Mouse (Mus musculus): ENCODE data around the gene Zscan2. TPM values are rescaled to one million over a fixed set of nuclear protein-coding genes. Genes with fewer than 3 reads are reported as not detected.

Zscan2 gene
- polyA plus RNA-seq, 1 experiment, result 1.8 TPM

DNA sequence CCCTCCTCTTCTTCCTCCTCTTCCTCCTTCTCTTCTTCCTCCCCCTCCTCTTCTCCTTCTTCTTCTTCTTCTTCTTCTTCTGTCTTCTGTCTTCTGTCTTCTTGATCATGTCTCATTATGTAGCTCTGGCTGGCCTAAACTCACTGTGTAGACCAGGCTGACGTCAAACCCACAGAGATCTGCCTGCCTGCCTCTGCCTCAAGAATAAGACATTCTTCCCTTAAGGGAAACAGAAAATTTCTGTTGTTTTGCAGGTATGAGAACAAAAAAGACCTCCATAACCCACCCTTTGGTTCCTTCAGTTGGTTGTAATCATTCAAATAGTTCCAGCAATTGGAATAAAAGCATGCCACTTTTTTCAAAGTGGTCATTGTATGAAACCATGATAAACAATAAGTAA is 3.4 kb downstream of the Zscan2 start:
- no peak for TF ChIP-seq CTCF (IDR thresholded peaks at IDR 0.05; ENCODE audit: extremely low read depth, insufficient read length, insufficient replicate concordance, low read depth, low read length)
- no peak for TF ChIP-seq POLR2A (IDR thresholded peaks at IDR 0.05; ENCODE audit: low read depth, low read length)
- Histone ChIP-seq H3K27ac (ENCODE audit: insufficient read depth, low read depth, low read length) (0 out of 2 replicates have a peak overlapping the region, but pooled peaks have one; percentile 55), H3K4me3 (ENCODE audit: low read depth, low read length) (no peak overlapping the region), H3K4me1 (ENCODE audit: control insufficient read depth, insufficient read depth, insufficient read length, low read length) (peaks cover 15% of the 10 kb centered on the region), H3K27me3 (ENCODE audit: control insufficient read depth, insufficient read depth, low read length) (no peaks in the 10 kb centered on the region), H3K36me3 (ENCODE audit: control insufficient read depth, insufficient read depth, low read length) (no peaks in the 10 kb centered on the region)
- whole genome bisulfite sequencing, result 73% methylated on average over 1 of the region's 1 CpGs

DNA sequence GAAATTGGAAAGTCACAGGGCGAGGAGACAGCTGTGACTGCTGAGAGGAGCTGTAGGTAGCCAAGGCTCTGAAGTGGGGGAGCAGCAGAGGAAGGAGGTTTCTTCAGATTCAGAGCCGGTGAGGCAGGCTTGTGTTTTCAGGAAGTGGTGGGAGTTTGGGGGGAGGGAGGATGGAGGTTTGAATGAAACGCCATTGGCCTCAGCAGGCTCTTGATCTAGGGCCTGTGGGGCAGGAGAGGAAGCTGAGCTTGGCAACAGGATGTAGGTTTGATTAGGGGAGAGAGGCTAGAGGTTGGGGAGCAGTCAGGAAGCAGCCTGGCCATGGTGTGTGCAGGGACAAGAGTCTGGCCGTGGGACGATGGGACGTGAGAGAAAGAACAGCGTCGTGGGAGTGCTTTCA is 4.1 kb downstream of the Zscan2 start:
- Histone ChIP-seq H3K4me1 (ENCODE audit: control insufficient read depth, insufficient read depth, insufficient read length, low read length) (peaks cover 15% of the 10 kb centered on the region), H3K27ac (ENCODE audit: insufficient read depth, low read depth, low read length) (peak overlapping the region; percentile 46), H3K27me3 (ENCODE audit: control insufficient read depth, insufficient read depth, low read length) (no peaks in the 10 kb centered on the region), H3K36me3 (ENCODE audit: control insufficient read depth, insufficient read depth, low read length) (no peaks in the 10 kb centered on the region), H3K4me3 (ENCODE audit: low read depth, low read length) (no peak overlapping the region)
- WGBS, result 71% methylated on average over 8 of the region's 8 CpGs
- TF ChIP-seq POLR2A (IDR thresholded peaks at IDR 0.05; ENCODE audit: low read depth, low read length) (no peak; the same call in 1 of the 2 replicates), CTCF (IDR thresholded peaks at IDR 0.05; ENCODE audit: extremely low read depth, insufficient read length, insufficient replicate concordance, low read depth, low read length) (no peak)

DNA sequence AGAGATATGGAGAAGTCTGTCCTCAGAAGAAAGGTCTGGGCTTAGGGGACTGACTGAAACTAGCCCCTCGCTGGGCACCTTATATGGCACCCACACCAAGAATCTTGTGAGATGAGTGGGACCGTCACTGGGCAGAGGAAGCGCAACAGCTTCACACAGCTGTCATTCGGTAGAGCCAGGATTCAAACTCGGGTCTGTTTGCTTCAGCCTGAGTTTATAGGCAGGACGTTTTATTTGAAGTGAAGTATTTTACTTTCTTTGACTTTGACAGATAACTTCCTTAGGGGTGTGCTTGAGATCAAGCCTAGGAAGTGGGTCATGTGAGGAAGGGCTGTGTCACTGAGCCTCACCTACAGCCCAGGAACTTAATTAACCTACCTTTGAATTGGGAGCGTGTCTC is 4.8 kb downstream of the Zscan2 start:
- no peak for TF ChIP-seq POLR2A (IDR thresholded peaks at IDR 0.05; ENCODE audit: low read depth, low read length)
- no peak for TF ChIP-seq CTCF (IDR thresholded peaks at IDR 0.05; ENCODE audit: extremely low read depth, insufficient read length, insufficient replicate concordance, low read depth, low read length)
- Histone ChIP-seq H3K4me3 (ENCODE audit: low read depth, low read length) (no peak overlapping the region), H3K27me3 (ENCODE audit: control insufficient read depth, insufficient read depth, low read length) (no peaks in the 10 kb centered on the region), H3K36me3 (ENCODE audit: control insufficient read depth, insufficient read depth, low read length) (no peaks in the 10 kb centered on the region), H3K4me1 (ENCODE audit: control insufficient read depth, insufficient read depth, insufficient read length, low read length) (peaks cover 12% of the 10 kb centered on the region), H3K27ac (ENCODE audit: insufficient read depth, low read depth, low read length) (peak overlapping the region; percentile 46)
- WGBS, result 75% methylated on average over 7 of the region's 7 CpGs

DNA sequence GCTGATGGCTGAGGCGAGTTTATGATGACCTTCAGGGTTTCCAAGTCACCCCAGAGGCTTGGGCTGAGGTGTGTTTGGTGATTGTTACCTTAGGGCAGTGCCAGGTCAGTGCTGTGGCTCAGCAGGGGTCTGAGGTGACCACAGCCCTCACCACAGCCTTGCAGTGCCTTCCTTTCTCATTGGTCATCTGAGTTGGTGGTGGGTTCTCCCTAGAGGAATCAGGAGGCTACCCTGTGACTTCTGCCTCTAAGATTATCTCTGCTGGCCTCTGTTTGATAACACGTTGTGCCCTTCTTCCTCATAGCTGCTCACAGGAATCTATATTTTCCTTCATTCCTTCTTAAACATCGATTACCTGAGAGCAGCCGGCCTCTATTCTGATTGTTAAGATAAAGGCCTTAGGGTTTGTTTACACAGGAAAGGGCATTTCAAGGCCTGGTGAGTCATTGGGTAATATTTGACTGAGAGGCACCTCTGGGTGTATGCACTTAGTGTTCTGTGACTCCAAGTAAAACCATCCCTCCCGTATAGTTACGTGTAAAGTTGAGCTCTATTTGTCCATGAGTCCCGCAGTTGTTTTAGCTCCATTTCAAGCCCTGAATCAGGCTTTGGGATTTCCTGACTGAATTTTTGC is 5.9 kb downstream of the Zscan2 start:
- peaks cover 10% of the 10 kb centered on the region for H3K4me1 ChIP-seq (ENCODE audit: control insufficient read depth, insufficient read depth, insufficient read length, low read length)
- no peaks in the 10 kb centered on the region for H3K27me3 ChIP-seq (ENCODE audit: control insufficient read depth, insufficient read depth, low read length)
- H3K27ac ChIP-seq (ENCODE audit: insufficient read depth, low read depth, low read length), result peak overlapping the region; percentile 24; the same call in 1 of the 2 replicates
- 20% methylated on average over 7 of the region's 7 CpGs for WGBS
- no peak for TF ChIP-seq POLR2A (IDR thresholded peaks at IDR 0.05; ENCODE audit: low read depth, low read length)
- no peak for TF ChIP-seq CTCF (IDR thresholded peaks at IDR 0.05; ENCODE audit: extremely low read depth, insufficient read length, insufficient replicate concordance, low read depth, low read length)
- H3K36me3 ChIP-seq (ENCODE audit: control insufficient read depth, insufficient read depth, low read length), result no peaks in the 10 kb centered on the region
- H3K4me3 ChIP-seq (ENCODE audit: low read depth, low read length), result no peak overlapping the region

GRCm38 (mm10) chr7:80868686-80869085 is 8.0 kb downstream of the Zscan2 start:
- H3K4me3 ChIP-seq (ENCODE audit: low read depth, low read length), result no peak overlapping the region
- peaks cover 6% of the 10 kb centered on the region for H3K4me1 ChIP-seq (ENCODE audit: control insufficient read depth, insufficient read depth, insufficient read length, low read length)
- H3K27ac ChIP-seq (ENCODE audit: insufficient read depth, low read depth, low read length), result no peak overlapping the region
- 87% methylated on average over 2 of the region's 2 CpGs for WGBS
- H3K27me3 ChIP-seq (ENCODE audit: control insufficient read depth, insufficient read depth, low read length), result no peaks in the 10 kb centered on the region
- no peaks in the 10 kb centered on the region for H3K36me3 ChIP-seq (ENCODE audit: control insufficient read depth, insufficient read depth, low read length)
- TF ChIP-seq CTCF (IDR thresholded peaks at IDR 0.05; ENCODE audit: extremely low read depth, insufficient read length, insufficient replicate concordance, low read depth, low read length), result no peak
- TF ChIP-seq POLR2A (IDR thresholded peaks at IDR 0.05; ENCODE audit: low read depth, low read length), result no peak

DNA sequence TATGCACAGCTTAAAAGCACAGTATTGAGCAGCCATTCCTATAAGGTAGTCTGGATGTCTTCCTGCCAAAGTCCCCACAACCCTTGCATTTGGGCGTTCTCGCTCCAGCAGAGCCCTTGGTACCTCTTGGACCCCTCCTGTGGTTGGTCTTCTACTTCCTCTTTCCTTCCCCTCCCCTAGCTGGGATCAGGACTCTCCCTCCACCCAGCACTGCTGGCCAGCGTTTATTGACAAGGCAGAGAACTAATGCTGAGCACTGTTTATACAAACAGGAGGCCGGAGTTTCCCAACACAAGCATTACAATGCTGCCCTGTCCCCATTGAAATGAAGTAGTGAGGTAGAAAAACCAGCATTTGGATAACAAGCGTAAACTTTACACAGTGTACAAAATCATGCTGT is 12.3 kb downstream of the Zscan2 start:
- Histone ChIP-seq H3K36me3 (ENCODE audit: control insufficient read depth, insufficient read depth, low read length) (peaks cover 3% of the 10 kb centered on the region; the same call in 1 of the 2 replicates), H3K4me1 (ENCODE audit: control insufficient read depth, insufficient read depth, insufficient read length, low read length) (no peaks in the 10 kb centered on the region), H3K27me3 (ENCODE audit: control insufficient read depth, insufficient read depth, low read length) (no peaks in the 10 kb centered on the region), H3K27ac (ENCODE audit: insufficient read depth, low read depth, low read length) (no peak overlapping the region), H3K4me3 (ENCODE audit: low read depth, low read length) (no peak overlapping the region)
- 81% methylated on average over 5 of the region's 5 CpGs for WGBS
- TF ChIP-seq POLR2A (IDR thresholded peaks at IDR 0.05; ENCODE audit: low read depth, low read length) (no peak), CTCF (IDR thresholded peaks at IDR 0.05; ENCODE audit: extremely low read depth, insufficient read length, insufficient replicate concordance, low read depth, low read length) (no peak)

DNA sequence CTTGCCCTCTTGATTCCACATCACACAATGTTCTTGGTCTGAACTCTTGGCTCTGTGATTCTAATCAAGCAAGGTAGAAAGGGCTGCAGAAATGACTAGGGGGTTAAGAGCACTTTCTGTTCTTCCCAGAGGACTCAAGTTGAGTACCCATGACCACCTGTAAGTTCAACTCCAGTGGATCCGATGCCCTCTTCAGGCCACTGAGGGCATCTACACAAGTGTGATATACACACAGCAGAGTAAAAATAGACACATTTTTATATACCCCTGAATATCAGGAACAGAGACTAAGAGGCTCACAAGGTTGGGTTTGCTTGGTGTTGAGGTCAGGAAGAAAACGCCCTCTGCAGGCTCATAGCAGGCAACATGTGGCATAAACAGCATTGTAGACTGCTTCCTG is 12.9 kb downstream of the Zscan2 start:
- 92% methylated on average over 2 of the region's 2 CpGs for WGBS
- H3K4me1 ChIP-seq (ENCODE audit: control insufficient read depth, insufficient read depth, insufficient read length, low read length), result no peaks in the 10 kb centered on the region
- no peak overlapping the region for H3K27ac ChIP-seq (ENCODE audit: insufficient read depth, low read depth, low read length)
- H3K4me3 ChIP-seq (ENCODE audit: low read depth, low read length), result no peak overlapping the region
- H3K36me3 ChIP-seq (ENCODE audit: control insufficient read depth, insufficient read depth, low read length), result peaks cover 3% of the 10 kb centered on the region; the same call in 1 of the 2 replicates
- H3K27me3 ChIP-seq (ENCODE audit: control insufficient read depth, insufficient read depth, low read length), result no peaks in the 10 kb centered on the region
- TF ChIP-seq POLR2A (IDR thresholded peaks at IDR 0.05; ENCODE audit: low read depth, low read length), result no peak
- no peak for TF ChIP-seq CTCF (IDR thresholded peaks at IDR 0.05; ENCODE audit: extremely low read depth, insufficient read length, insufficient replicate concordance, low read depth, low read length)
